Mouse (Mus musculus) urinary bladder, adult 18-20 months (tissue): ENCODE data around the gene Noc4l.

Source experiments
- DNase-seq, 2 experiments: peaks; one replicate each; pipeline ENCODE4 v3.0.0; 2022; ENCODE audit warnings: low spot score in 2 of 2, mixed read lengths in 2 of 2

Noc4l gene

GRCm38 (mm10) chr5:110609425-110609824 is 43.8 kb downstream of the Noc4l start:
- no peak for DNase-seq

- no peak for DNase-seq
Measured at GRCm38 (mm10) chr5:110608941-110609340, 44.3 kb downstream of the Noc4l start.

- DNase-seq, result no peak
Measured at GRCm38 (mm10) chr5:110608336-110608735, 44.9 kb downstream of the Noc4l start.

- no peak for DNase-seq
Measured at GRCm38 (mm10) chr5:110607767-110608166, 45.5 kb downstream of the Noc4l start.

- no peak for DNase-seq
Measured at GRCm38 (mm10) chr5:110605531-110606221, 47.5 kb downstream of the Noc4l start.

- no peak for DNase-seq
Measured at GRCm38 (mm10) chr5:110604311-110604710, 48.9 kb downstream of the Noc4l start.

- DNase-seq, result no peak
Measured at GRCm38 (mm10) chr5:110603016-110603685, 50.1 kb downstream of the Noc4l start.
